Mouse (Mus musculus) CH12.LX (cell line): ENCODE measurements around the gene Gstt1.
A peak's percentile ranks its signal among the peaks of the same experiment; 100 is the strongest.

ENCODE experiments used
- CTCF ChIP-seq, 2 experiments: IDR thresholded peaks in 1 of 2; conservative IDR thresholded peaks in 1 of 2; 2 replicates each; pipeline ENCODE4 v1.5.1; 2011 to 2012; ENCODE audit warnings: low read depth in 2 of 2, low read length in 2 of 2, improper control_type of control experiment in 1 of 2, inconsistent platforms in 1 of 2, mild to moderate bottlenecking in 1 of 2, moderate library complexity in 1 of 2
- MAFK ChIP-seq: IDR thresholded peaks from 2 replicates; pipeline ENCODE4 v1.6.1; 2011; ENCODE audit warnings: low read length, improper control_type of control experiment; ENCODE audit not compliant: insufficient replicate concordance
- POLR2A ChIP-seq: IDR thresholded peaks from 2 replicates; pipeline ENCODE4 v1.6.1; 2011; ENCODE audit warnings: low read depth, mild to moderate bottlenecking, improper control_type of control experiment, low read length
- RCOR1 ChIP-seq: conservative IDR thresholded peaks from 2 replicates; pipeline ENCODE4 v1.6.1; 2012; ENCODE audit warnings: low read depth, mild to moderate bottlenecking, inconsistent platforms, low read length, improper control_type of control experiment

DNA sequence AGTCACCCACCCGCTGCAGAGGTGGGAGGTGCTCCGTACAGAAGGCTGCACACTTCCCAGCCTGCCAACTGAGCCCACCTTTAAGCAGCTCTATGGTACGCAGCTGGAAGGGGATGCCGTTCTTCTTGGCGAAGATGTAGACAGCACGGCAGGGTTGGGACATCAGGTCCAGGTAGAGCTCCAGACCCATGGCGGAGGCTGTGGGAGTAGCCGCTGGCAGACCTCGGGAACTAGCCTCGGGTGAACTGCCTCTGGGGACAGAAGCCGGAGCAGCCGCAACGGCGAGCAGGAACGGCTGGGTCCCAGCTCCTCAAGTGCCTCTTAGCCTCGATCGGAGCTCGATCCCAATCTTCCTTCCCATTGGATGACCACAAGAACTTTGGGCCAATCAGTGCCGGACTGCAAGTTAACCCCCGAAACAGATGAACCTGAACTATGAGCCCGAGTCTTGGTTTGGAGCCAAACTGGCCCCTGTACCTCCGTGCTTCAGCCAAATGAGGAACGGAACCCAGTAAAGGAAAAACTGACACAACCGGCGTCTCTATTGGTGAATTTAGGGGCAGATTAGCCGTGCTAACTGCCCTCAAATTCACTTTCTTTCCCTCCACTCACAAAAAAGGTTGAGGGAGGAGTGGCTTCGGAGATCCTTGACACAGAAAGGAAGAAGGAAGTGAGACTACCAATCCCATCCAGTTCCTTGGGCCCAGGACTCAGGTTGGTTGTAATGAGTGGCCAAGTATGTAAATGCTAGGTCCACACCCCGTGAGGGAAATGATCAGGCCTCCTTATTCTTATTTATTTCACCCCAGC lies 17.4 kb downstream of the Gstt1 start, which contains the start of the genes Gm20441 and Gstt3:
- TF ChIP-seq MAFK (no peak), CTCF (conservative IDR thresholded peaks at IDR 0.05 in 1 of 2, IDR thresholded peaks at IDR 0.05 in 1 of 2; ENCODE audit: low read depth in 2 of 2, low read length in 2 of 2) (no peak), RCOR1 (no peak), POLR2A (peak; percentile 77)
